Mouse (Mus musculus): Measurements from ENCODE around the gene Mical2. TPM values are rescaled to one million over a fixed set of nuclear protein-coding genes. Genes with fewer than 3 reads are reported as not detected.

The Mical2 gene
- polyA plus RNA-seq, 1 experiment from 2014 or later = 1.9 TPM

Other genes starting within 250 kb of the Mical2 start
- 79.4 and 83.2 TPM in 2 replicates for gene Usp47, start 202.4 kb upstream of the Mical2 start, polyA plus RNA-seq (2015; fragmentation: Nextera tagmentation; extraction: Ambion mirVana)
- 25.6 and 33.4 TPM in 2 replicates for gene Dkk3, start 66.8 kb upstream of the Mical2 start, polyA plus RNA-seq (2015; fragmentation: Nextera tagmentation; extraction: Ambion mirVana)
- gene Parva, start 201.6 kb downstream of the Mical2 start, polyA plus RNA-seq (2015; fragmentation: Nextera tagmentation; extraction: Ambion mirVana) = 30.8 and 31.0 TPM in 2 replicates